Mouse (Mus musculus) MEL (cell line): Measurements from ENCODE around the gene Dnhd1. TPM values are rescaled to one million over a fixed set of nuclear protein-coding genes. Genes with fewer than 3 reads are reported as not detected.

Experiments
- DNase-seq: peaks from one replicate; pipeline ENCODE4 v3.0.0; 2011; ENCODE audit warnings: low read depth, low spot score
- H3K27ac ChIP-seq: 2 replicates; pipeline ENCODE4 v1.5.1; 2012; ENCODE audit warnings: low read depth, mild to moderate bottlenecking, control low read depth, low read length, moderate library complexity; ENCODE audit not compliant: control insufficient read depth
- H3K27me3 ChIP-seq, 2 experiments: fragments of 150-350 bp in 1 of 2; sonication (generic) in 1 of 2; 2 replicates each; pipeline ENCODE4 v1.6.1; 2012; ENCODE audit warnings: low read length in 2 of 2, mild to moderate bottlenecking in 2 of 2, improper control_type of control experiment in 1 of 2, moderate library complexity in 1 of 2; ENCODE audit not compliant: insufficient read depth in 2 of 2, control insufficient read depth in 1 of 2
- H3K36me3 ChIP-seq, 2 experiments: 2 replicates each; pipeline ENCODE4 v1.6.1; 2012 to 2014; ENCODE audit warnings: low read length in 2 of 2, improper control_type of control experiment in 1 of 2, inconsistent platforms in 1 of 2, mild to moderate bottlenecking in 1 of 2; ENCODE audit not compliant: insufficient read depth in 2 of 2, control insufficient read depth in 1 of 2
- H3K4me1 ChIP-seq, 2 experiments: fragments of 150-350 bp in 1 of 2; sonication (generic) in 1 of 2; 2 replicates each; pipeline ENCODE4 v1.6.1; 2012; ENCODE audit warnings: low read length in 2 of 2, improper control_type of control experiment in 1 of 2, mild to moderate bottlenecking in 1 of 2; ENCODE audit not compliant: insufficient read depth in 2 of 2, control insufficient read depth in 1 of 2
- H3K4me3 ChIP-seq, 2 experiments: fragments of 150-350 bp in 1 of 2; sonication (generic) in 1 of 2; 2 replicates each; pipeline ENCODE4 v1.5.1; 2012; ENCODE audit warnings: low read depth in 2 of 2, low read length in 2 of 2, mild to moderate bottlenecking in 2 of 2, moderate library complexity in 2 of 2, control low read depth in 1 of 2, improper control_type of control experiment in 1 of 2; ENCODE audit not compliant: control insufficient read depth in 1 of 2, insufficient read depth in 1 of 2
- H3K79me2 ChIP-seq: 2 replicates; pipeline ENCODE4 v1.6.1; 2012; ENCODE audit warnings: mild to moderate bottlenecking, low read length, moderate library complexity; ENCODE audit not compliant: control insufficient read depth, poor library complexity, insufficient read depth
- H3K9ac ChIP-seq: 2 replicates; pipeline ENCODE4 v1.6.1; 2012; ENCODE audit warnings: low read depth, mild to moderate bottlenecking, control low read depth, low read length, moderate library complexity; ENCODE audit not compliant: control insufficient read depth, poor library complexity, severe bottlenecking
- H3K9me3 ChIP-seq: fragments of 150-350 bp; sonication (generic); replicated peaks from 2 replicates; pipeline ENCODE4 v1.6.1; 2012; ENCODE audit warnings: mild to moderate bottlenecking, low read length, improper control_type of control experiment, moderate library complexity; ENCODE audit not compliant: insufficient read depth
- CHD2 ChIP-seq: IDR thresholded peaks from 2 replicates; pipeline ENCODE4 v1.6.1; 2011; ENCODE audit warnings: low read length, improper control_type of control experiment
- CTCF ChIP-seq, 3 experiments: IDR thresholded peaks in 2 of 3; conservative IDR thresholded peaks in 1 of 3; 2 replicates each; pipeline ENCODE4 v1.5.1; 2011 to 2012; ENCODE audit warnings: low read length in 3 of 3, low read depth in 2 of 3, mild to moderate bottlenecking in 2 of 3, improper control_type of control experiment in 1 of 3, inconsistent platforms in 1 of 3, mixed read lengths in 1 of 3, moderate library complexity in 1 of 3; ENCODE audit not compliant: control insufficient read depth in 1 of 3, insufficient read depth in 1 of 3, poor library complexity in 1 of 3, severe bottlenecking in 1 of 3
- ELF1 ChIP-seq: IDR thresholded peaks from 2 replicates; pipeline ENCODE4 v1.6.1; 2014; ENCODE audit warnings: low read depth, mild to moderate bottlenecking, inconsistent platforms, low read length, improper control_type of control experiment, moderate library complexity
- EP300 ChIP-seq, 2 experiments: IDR thresholded peaks; 2 replicates each; pipeline ENCODE4 v1.6.1; 2011; ENCODE audit warnings: improper control_type of control experiment in 2 of 2, low read length in 2 of 2, low read depth in 1 of 2, mild to moderate bottlenecking in 1 of 2
- ETS1 ChIP-seq: IDR thresholded peaks from 2 replicates; pipeline ENCODE4 v1.6.1; 2012; ENCODE audit warnings: low read depth, mild to moderate bottlenecking, inconsistent platforms, low read length, improper control_type of control experiment, moderate library complexity
- GATA1 ChIP-seq: IDR thresholded peaks from 2 replicates; pipeline ENCODE4 v1.6.1; 2011; ENCODE audit warnings: low read depth, low read length, improper control_type of control experiment
- MAZ ChIP-seq: IDR thresholded peaks from 2 replicates; pipeline ENCODE4 v1.6.1; 2012; ENCODE audit warnings: low read depth, mild to moderate bottlenecking, inconsistent platforms, low read length, improper control_type of control experiment
- NRF1 ChIP-seq: IDR thresholded peaks from 2 replicates; pipeline ENCODE4 v1.6.1; 2014; ENCODE audit warnings: low read depth, mild to moderate bottlenecking, inconsistent platforms, low read length, improper control_type of control experiment, moderate library complexity; ENCODE audit not compliant: poor library complexity, insufficient read depth, severe bottlenecking
- POLR2A ChIP-seq, 2 experiments: IDR thresholded peaks; 2 replicates each; pipeline ENCODE4 v1.6.1; 2011 to 2012; ENCODE audit warnings: low read length in 2 of 2, mild to moderate bottlenecking in 2 of 2, control low read depth in 1 of 2, improper control_type of control experiment in 1 of 2, low read depth in 1 of 2, moderate library complexity in 1 of 2; ENCODE audit not compliant: control insufficient read depth in 1 of 2, insufficient read depth in 1 of 2, poor library complexity in 1 of 2
- RAD21 ChIP-seq: IDR thresholded peaks from 2 replicates; pipeline ENCODE4 v1.6.1; 2011; ENCODE audit warnings: mild to moderate bottlenecking, low read depth, low read length, improper control_type of control experiment
- RCOR1 ChIP-seq: IDR thresholded peaks from 2 replicates; pipeline ENCODE4 v1.6.1; 2012; ENCODE audit warnings: low read depth, mild to moderate bottlenecking, inconsistent platforms, low read length, improper control_type of control experiment
- SMC3 ChIP-seq: IDR thresholded peaks from 2 replicates; pipeline ENCODE4 v1.6.1; 2011; ENCODE audit warnings: low read depth, low read length, improper control_type of control experiment
- TAL1 ChIP-seq: IDR thresholded peaks from 2 replicates; pipeline ENCODE4 v1.6.1; 2012; ENCODE audit warnings: mild to moderate bottlenecking, inconsistent platforms, low read length, moderate library complexity, mixed read lengths
- TBP ChIP-seq: IDR thresholded peaks from 2 replicates; pipeline ENCODE4 v1.8.0; 2011; ENCODE audit warnings: low read depth, low read length, improper control_type of control experiment
- TCF12 ChIP-seq: IDR thresholded peaks from 2 replicates; pipeline ENCODE4 v1.6.1; 2014; ENCODE audit warnings: low read depth, mild to moderate bottlenecking, inconsistent platforms, low read length, improper control_type of control experiment, moderate library complexity
- UBTF ChIP-seq: IDR thresholded peaks from 2 replicates; pipeline ENCODE4 v1.6.1; 2012; ENCODE audit warnings: low read depth, mild to moderate bottlenecking, inconsistent platforms, low read length, improper control_type of control experiment, moderate library complexity, borderline replicate concordance; ENCODE audit not compliant: insufficient read depth
- USF1 ChIP-seq: IDR thresholded peaks from 2 replicates; pipeline ENCODE4 v1.6.1; 2014; ENCODE audit warnings: low read depth, mild to moderate bottlenecking, inconsistent platforms, low read length, improper control_type of control experiment, moderate library complexity
- USF2 ChIP-seq, 2 experiments: IDR thresholded peaks; 2 replicates each; pipeline ENCODE4 v1.6.1; 2011 to 2012; ENCODE audit warnings: improper control_type of control experiment in 2 of 2, low read length in 2 of 2, borderline replicate concordance in 1 of 2, inconsistent platforms in 1 of 2, low read depth in 1 of 2, mild to moderate bottlenecking in 1 of 2; ENCODE audit not compliant: insufficient read depth in 1 of 2
- ZC3H11A ChIP-seq: IDR thresholded peaks from 2 replicates; pipeline ENCODE4 v1.6.1; 2012; ENCODE audit warnings: low read depth, mild to moderate bottlenecking, inconsistent platforms, low read length, improper control_type of control experiment
- polyA plus RNA-seq, 2 experiments: library from polyadenylated mRNA; stranded (reverse) in 1 of 2; unstranded in 1 of 2; fragments of >175 nt in 1 of 2; fragments of >200 nt in 1 of 2; gene quantifications; 2 replicates each; pipeline versions ENCODE4 v1.2.1 to v1.2.4; 2012; ENCODE audit warnings: low replicate concordance in 2 of 2, low read depth in 1 of 2; ENCODE audit not compliant: insufficient read length in 2 of 2, insufficient read depth in 1 of 2, missing spikeins in 1 of 2
- total RNA-seq: library from RNA; depleted of rRNA; stranded (reverse); fragments of 300-350 nt; gene quantifications from 2 replicates; pipeline ENCODE4 v1.2.3, GENCODE M21; 2012; rRNA removed

The Dnhd1 gene
- total RNA-seq, result 1.5 and 1.7 TPM in 2 replicates
- polyA plus RNA-seq, result 1 to 10 TPM in 1 of 2 experiments, not detected in 1; 2.6 TPM

- DNase-seq, result peak; percentile 57
- H3K79me2 ChIP-seq, result no peaks in the 10 kb centered on the region
- no peaks in the 10 kb centered on the region for H3K9me3 ChIP-seq
- no peak within 1 kb of the TSS for H3K27ac ChIP-seq
- H3K4me1 ChIP-seq, result no peaks in the 10 kb centered on the region
- H3K9ac ChIP-seq, result no peak within 1 kb of the TSS
- H3K36me3 ChIP-seq, result no peaks in the 10 kb centered on the region; a peak in 1 of 4 replicates
- peak; percentile 36 to 52 (median 42) for TF ChIP-seq CTCF (IDR thresholded peaks at IDR 0.05 in 2 of 3, conservative IDR thresholded peaks at IDR 0.05 in 1 of 3; ENCODE audit: control insufficient read depth in 1 of 3, insufficient read depth in 1 of 3, low read depth in 2 of 3, low read length in 3 of 3, poor library complexity in 1 of 3, severe bottlenecking in 1 of 3)
- TF ChIP-seq SMC3, result peak; percentile 48
- no peak for TF ChIP-seq EP300 (IDR thresholded peaks at IDR 0.05; ENCODE audit: low read depth in 1 of 2, low read length in 2 of 2)
- no peak within 1 kb of the TSS for H3K4me3 ChIP-seq
- H3K27me3 ChIP-seq, result no peaks in the 10 kb centered on the region
Observed at GRCm38 (mm10) chr7:105650639-105651435, at the start of gene Dnhd1. Gene Dnhd1, plus strand, starts transcription at chr7:105650827.

GRCm38 (mm10) chr7:105602860-105603623 is 47.6 kb upstream of the Dnhd1 start:
- H3K36me3 ChIP-seq, result no peaks in the 10 kb centered on the region; a peak in 1 of 4 replicates
- no peak overlapping the region for H3K27ac ChIP-seq
- no peak overlapping the region for H3K4me3 ChIP-seq
- DNase-seq, result peak; percentile 49
- H3K79me2 ChIP-seq, result no peaks in the 10 kb centered on the region
- TF ChIP-seq UBTF (no peak), SMC3 (peak; percentile 60), ZC3H11A (peak; percentile 23), CTCF (IDR thresholded peaks at IDR 0.05 in 2 of 3, conservative IDR thresholded peaks at IDR 0.05 in 1 of 3; ENCODE audit: control insufficient read depth in 1 of 3, insufficient read depth in 1 of 3, low read depth in 2 of 3, low read length in 3 of 3, poor library complexity in 1 of 3, severe bottlenecking in 1 of 3) (peak; percentile 60 to 65 (median 65)), RAD21 (peak; percentile 50)
- peaks cover 0 to 3% of the 10 kb centered on the region in 2 experiments; a peak in 2 of 4 replicates for H3K4me1 ChIP-seq
- H3K9ac ChIP-seq, result no peak overlapping the region
- peaks cover 0 to 1% of the 10 kb centered on the region in 2 experiments; a peak in 2 of 4 replicates for H3K27me3 ChIP-seq
- H3K9me3 ChIP-seq, result no peaks in the 10 kb centered on the region

- Histone ChIP-seq H3K4me1 (peaks cover 2 to 14% of the 10 kb centered on the region in 2 experiments; a peak in 2 of 4 replicates), H3K9me3 (no peaks in the 10 kb centered on the region), H3K4me3 (no peak overlapping the region), H3K9ac (no peak overlapping the region), H3K27ac (no peak overlapping the region), H3K79me2 (no peaks in the 10 kb centered on the region)
- TF ChIP-seq CHD2 (no peak), ETS1 (peak; percentile 61), SMC3 (no peak), RCOR1 (peak; percentile 78), NRF1 (no peak), CTCF (IDR thresholded peaks at IDR 0.05 in 2 of 3, conservative IDR thresholded peaks at IDR 0.05 in 1 of 3; ENCODE audit: control insufficient read depth in 1 of 3, insufficient read depth in 1 of 3, low read depth in 2 of 3, low read length in 3 of 3, poor library complexity in 1 of 3, severe bottlenecking in 1 of 3) (no peak), EP300 (IDR thresholded peaks at IDR 0.05; ENCODE audit: low read depth in 1 of 2, low read length in 2 of 2) (peak; percentile 87 to 92), USF2 (IDR thresholded peaks at IDR 0.05; ENCODE audit: borderline replicate concordance in 1 of 2, insufficient read depth in 1 of 2, low read depth in 1 of 2, low read length in 2 of 2) (no peak), ELF1 (no peak), TCF12 (peak; percentile 80), TBP (no peak), POLR2A (IDR thresholded peaks at IDR 0.05; ENCODE audit: control insufficient read depth in 1 of 2, insufficient read depth in 1 of 2, low read depth in 1 of 2, low read length in 2 of 2, poor library complexity in 1 of 2) (no peak), USF1 (no peak), GATA1 (peak; percentile 88), TAL1 (peak; percentile 92), MAZ (no peak), UBTF (no peak)
- TF ChIP-seq, all 39 proteins: peak for 6
- no peaks in the 10 kb centered on the region for H3K27me3 ChIP-seq
- peak; percentile 80 for DNase-seq
- peaks cover 0 to 11% of the 10 kb centered on the region in 2 experiments; a peak in 2 of 4 replicates for H3K36me3 ChIP-seq
Observed at GRCm38 (mm10) chr7:105608467-105608866, 42.2 kb upstream of the Dnhd1 start.
